Mouse (Mus musculus) bone marrow macrophage, adult 2 months (primary cell): ENCODE results near the gene Sec62. TPM values are rescaled to one million over a fixed set of nuclear protein-coding genes. Genes with fewer than 3 reads are reported as not detected.
A peak's percentile ranks its signal among the peaks of the same experiment; 100 is the strongest.
"Not testable (repeated sequence)": the region's sequence is repeated elsewhere in the genome, so short reads cannot be mapped to it uniquely, and the experiment has no call there.

Experiments used
- H3K27ac ChIP-seq: 2 replicates; pipeline ENCODE4 v1.5.1; 2012; ENCODE audit warnings: low read depth, low read length; ENCODE audit not compliant: insufficient read depth
- H3K4me1 ChIP-seq: 2 replicates; pipeline ENCODE4 v1.6.1; 2012; ENCODE audit warnings: low read length; ENCODE audit not compliant: control insufficient read depth, insufficient read depth
- H3K4me3 ChIP-seq: 2 replicates; pipeline ENCODE4 v1.5.1; 2012; ENCODE audit warnings: mild to moderate bottlenecking, low read length, moderate library complexity; ENCODE audit not compliant: insufficient read depth
- CTCF ChIP-seq: IDR thresholded peaks from 2 replicates; pipeline ENCODE4 v1.5.1; 2012; ENCODE audit warnings: low read depth, mild to moderate bottlenecking, low read length, moderate library complexity
- POLR2A ChIP-seq: IDR thresholded peaks from 2 replicates; pipeline ENCODE4 v1.6.1; 2012; ENCODE audit warnings: mild to moderate bottlenecking, low read depth, low read length, borderline replicate concordance
- polyA plus RNA-seq: library from polyadenylated mRNA; stranded (reverse); fragments of >200 nt; gene quantifications from 2 replicates; pipeline ENCODE4 v1.2.4, GENCODE M21; 2012; ENCODE audit not compliant: missing spikeins, insufficient read depth, insufficient read length

Sec62 gene
- polyA plus RNA-seq, 1 experiment, result 104 TPM

- TF ChIP-seq CTCF (no peak), POLR2A (no peak)
- Histone ChIP-seq H3K4me1 (no peaks in the 10 kb centered on the region), H3K4me3 (no peak overlapping the region), H3K27ac (no peak overlapping the region)
These were observed 29.5 kb downstream of the Sec62 start for GRCm38 (mm10) chr3:30822163-30822562.

DNA sequence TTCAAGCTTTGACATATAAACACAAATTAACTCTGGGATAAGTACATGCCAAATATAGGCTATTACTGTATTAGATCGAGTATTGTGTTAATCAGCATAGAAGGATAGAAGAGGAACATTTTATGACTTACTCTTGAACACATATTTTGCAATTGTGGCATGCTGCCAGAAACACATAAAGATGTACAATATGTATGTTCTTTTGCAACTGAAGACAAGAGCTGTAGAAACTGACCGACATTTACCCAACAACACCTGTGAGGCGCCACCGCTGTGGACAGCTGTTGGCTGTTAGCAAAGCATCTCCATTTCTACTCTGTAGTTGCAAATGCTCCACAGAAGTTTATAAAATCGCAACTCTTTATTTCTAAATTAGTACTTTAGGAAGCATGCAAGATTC lies 33.4 kb downstream of the Sec62 start:
- TF ChIP-seq CTCF (no peak), POLR2A (no peak)
- H3K4me3 ChIP-seq, result no peak overlapping the region
- no peaks in the 10 kb centered on the region for H3K4me1 ChIP-seq
- no peak overlapping the region for H3K27ac ChIP-seq

DNA sequence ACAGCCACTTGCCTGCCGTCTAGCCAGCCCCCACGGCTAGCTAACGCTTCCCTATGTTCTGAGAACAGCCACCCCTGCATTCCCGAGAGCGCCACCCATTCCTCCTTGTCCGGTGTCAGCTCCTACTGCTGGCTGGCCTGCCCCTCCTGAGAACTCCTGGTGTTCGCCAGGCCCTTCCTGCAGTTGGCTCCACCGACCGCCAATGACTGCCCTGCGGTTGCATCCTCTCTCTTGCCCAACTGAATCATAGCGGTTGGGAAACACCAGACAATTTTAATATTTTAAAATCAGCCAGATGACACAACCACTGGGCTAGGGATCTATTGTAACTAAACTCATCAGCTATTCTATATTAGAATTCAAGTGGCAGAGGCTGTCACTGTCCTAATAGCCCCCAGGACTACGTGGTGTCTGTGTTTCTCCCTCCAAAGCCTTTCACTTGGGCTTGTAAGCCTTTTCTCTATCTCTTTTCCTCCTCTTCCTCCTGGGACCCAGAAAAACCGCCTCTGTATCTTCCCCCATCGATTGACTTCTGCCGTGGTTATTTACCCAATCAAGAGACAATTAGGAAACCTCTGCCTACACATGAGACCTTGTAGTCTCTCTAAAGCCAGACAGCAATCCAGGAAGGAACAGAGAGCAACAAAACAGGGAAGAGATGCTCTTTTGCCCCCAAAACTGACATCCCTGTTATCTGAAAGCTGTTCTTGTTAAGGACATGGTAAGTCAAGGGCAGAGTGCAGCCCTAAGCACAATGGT lies 39.4 kb downstream of the Sec62 start:
- TF ChIP-seq CTCF, result no peak
- no peak for TF ChIP-seq POLR2A
- H3K4me1 ChIP-seq, result peaks cover 4% of the 10 kb centered on the region; the same call in 1 of the 2 replicates
- no peak overlapping the region for H3K4me3 ChIP-seq
- no peak overlapping the region for H3K27ac ChIP-seq

- Histone ChIP-seq H3K4me1 (peaks cover 4% of the 10 kb centered on the region; the same call in 1 of the 2 replicates), H3K4me3 (no peak overlapping the region), H3K27ac (no peak overlapping the region)
- no peak for TF ChIP-seq CTCF
- TF ChIP-seq POLR2A, result no peak
These were observed 40.6 kb downstream of the Sec62 start for GRCm38 (mm10) chr3:30833254-30833653.

GRCm38 (mm10) chr3:30845755-30846154 lies 53.1 kb downstream of the Sec62 start:
- no peak overlapping the region for H3K27ac ChIP-seq
- no peaks in the 10 kb centered on the region for H3K4me1 ChIP-seq
- TF ChIP-seq CTCF (no peak), POLR2A (no peak)
- H3K4me3 ChIP-seq, result no peak overlapping the region

DNA sequence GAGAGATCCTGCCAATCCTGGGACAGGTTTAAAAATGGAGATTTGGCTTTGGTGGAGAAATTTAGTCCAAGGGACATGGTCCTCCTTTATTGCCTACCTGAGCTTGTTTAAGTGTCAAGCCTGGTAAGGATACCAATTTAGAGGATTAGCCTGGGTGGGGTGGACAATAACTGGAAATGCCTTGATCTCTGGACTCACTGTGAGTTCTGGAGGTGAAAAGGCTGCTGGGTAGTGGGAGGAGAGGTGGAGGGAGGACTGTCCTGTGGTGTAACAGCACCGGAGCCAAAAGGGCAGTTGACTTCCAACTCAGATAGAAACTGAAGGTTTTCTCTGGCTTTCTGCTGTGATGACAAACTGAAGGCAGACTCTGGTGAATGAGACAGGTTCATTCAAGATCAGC lies 54.7 kb downstream of the Sec62 start:
- Histone ChIP-seq H3K4me1 (no peaks in the 10 kb centered on the region), H3K4me3 (no peak overlapping the region), H3K27ac (no peak overlapping the region)
- no peak for TF ChIP-seq CTCF
- TF ChIP-seq POLR2A, result no peak

DNA sequence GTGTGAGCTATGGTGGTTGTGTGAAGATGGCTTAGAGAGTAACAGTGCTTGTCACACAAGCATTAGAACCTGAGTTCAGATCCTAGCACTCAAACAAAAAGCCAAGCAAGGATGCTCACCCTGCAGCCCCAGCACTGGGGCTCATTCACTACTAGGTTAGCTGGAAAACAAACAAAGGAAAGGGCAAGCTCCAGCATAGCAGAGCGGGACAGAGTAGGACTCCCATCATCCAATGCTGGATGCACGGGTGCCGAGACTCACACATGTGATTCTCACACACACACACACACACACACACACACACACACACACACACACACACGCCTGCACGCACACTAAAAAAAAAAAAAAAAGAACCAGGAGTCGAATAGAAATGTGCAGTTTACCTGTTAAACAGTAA lies 58.7 kb downstream of the Sec62 start:
- TF ChIP-seq CTCF, result no peak
- TF ChIP-seq POLR2A, result no peak
- Histone ChIP-seq H3K27ac (no peak overlapping the region), H3K4me3 (no peak overlapping the region), H3K4me1 (peaks cover 5% of the 10 kb centered on the region)

DNA sequence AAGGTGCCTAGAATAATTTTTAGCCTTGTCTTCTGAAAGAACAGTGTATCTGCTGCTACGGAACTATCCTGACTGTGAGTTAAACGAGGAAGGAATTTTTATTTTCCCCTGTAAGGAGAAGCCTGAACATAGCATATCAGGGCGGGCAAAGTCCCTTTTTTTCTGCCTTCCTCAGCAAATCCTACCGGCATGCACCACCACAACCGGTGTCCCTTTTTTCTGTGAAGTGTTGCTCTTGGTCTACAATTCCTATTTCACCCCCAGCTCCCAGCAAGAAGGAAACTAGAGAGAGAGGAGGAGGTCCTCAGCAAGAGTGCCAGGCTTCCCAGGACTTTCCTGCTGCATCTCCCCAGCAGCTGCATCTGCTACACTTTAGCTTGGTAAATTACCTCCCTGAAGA lies 60.9 kb downstream of the Sec62 start:
- H3K4me1 ChIP-seq, result peaks cover 5% of the 10 kb centered on the region
- no peak overlapping the region for H3K4me3 ChIP-seq
- TF ChIP-seq CTCF (no peak), POLR2A (no peak)
- no peak overlapping the region for H3K27ac ChIP-seq

GRCm38 (mm10) chr3:30855604-30856458 lies 63.2 kb downstream of the Sec62 start, which contains the start of gene Gpr160:
Gene Gpr160, plus strand, starts transcription at chr3:30855950.
- Histone ChIP-seq H3K4me1 (peaks cover 9% of the 10 kb centered on the region), H3K4me3 (peak within 1 kb of the TSS; percentile 90), H3K27ac (no peak within 1 kb of the TSS)
- TF ChIP-seq CTCF, result peak; percentile 94
- TF ChIP-seq POLR2A, result no peak

DNA sequence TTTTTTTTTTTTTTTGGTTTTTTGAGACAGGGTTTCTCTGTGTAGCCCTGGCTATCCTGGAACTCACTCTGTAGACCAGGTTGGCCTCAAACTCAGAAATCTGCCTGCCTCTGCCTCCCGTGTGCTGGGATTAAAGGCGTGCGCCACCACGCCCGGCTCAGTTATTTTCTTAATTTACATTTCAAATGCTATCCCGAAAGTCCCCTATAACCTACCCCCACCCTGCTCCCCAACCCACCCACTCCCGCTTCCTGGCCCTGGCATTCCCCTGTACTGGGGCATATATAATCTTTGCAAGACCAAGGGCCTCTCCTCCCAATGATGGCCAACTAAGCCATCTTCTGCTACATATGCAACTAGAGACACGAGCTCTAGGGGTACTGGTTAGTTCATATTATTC lies 66.9 kb downstream of the Sec62 start:
- H3K27ac ChIP-seq, H3K4me3 ChIP-seq: not testable (repeated sequence)
- H3K4me1 ChIP-seq, result peaks cover 42% of the 10 kb centered on the region
